ENCODE assay signal across 28 mouse cellular contexts in genomic region chr10:29441297-29441696, GRCm38 (mm10).
A peak's percentile ranks its signal among the peaks of the same experiment; 100 is the strongest.
DNase-seq lines count a peak whose midpoint lies in the region; ATAC-seq and TF ChIP-seq lines count a peak whose summit lies in the region.
"Had no signal": no experiment of that assay in that cellular context is flagged by ENCODE, and none has a peak within 500 bp of the region (broad histone marks: within the 10 kb centered on the region; RNA-seq: fewer than 3 reads in every experiment).

No protein-coding gene starts in this region.

- 48% methylated on average over 5 of the region's 5 CpGs for WGBS in lung, embryonic 14.5 days
- WGBS in lung, postnatal 0 days: 42% methylated on average over 5 of the region's 5 CpGs
- WGBS in intestine, embryonic 16.5 days: 48% methylated on average over 5 of the region's 5 CpGs
- WGBS in stomach, embryonic 15.5 days: 50% methylated on average over 5 of the region's 5 CpGs
- WGBS in hindbrain, postnatal 0 days: 80% methylated on average over 5 of the region's 5 CpGs

- H3K27me3 ChIP-seq in lung, embryonic 14.5 days (ENCODE audit: insufficient read depth, low read length): no peaks in the 10 kb centered on the region
- H3K27me3 ChIP-seq in lung, postnatal 0 days (replicated peaks; ENCODE audit: insufficient read depth, low read length): no peaks in the 10 kb centered on the region
- H3K27me3 ChIP-seq in intestine, embryonic 16.5 days (replicated peaks; ENCODE audit: control insufficient read depth, insufficient read depth, low read length): no peaks in the 10 kb centered on the region
- no peaks in the 10 kb centered on the region for H3K27me3 ChIP-seq in stomach, embryonic 15.5 days (replicated peaks)
- no peaks in the 10 kb centered on the region for H3K27me3 ChIP-seq in hindbrain, postnatal 0 days (ENCODE audit: insufficient read depth, low read length)
- H3K27me3 ChIP-seq: embryonic facial prominence, embryonic 15.5 days; heart, embryonic 12.5 days; heart, embryonic 15.5 days; hindbrain, embryonic 13.5 days had no signal

- no peaks in the 10 kb centered on the region for H3K9me3 ChIP-seq in lung, embryonic 14.5 days (ENCODE audit: low read depth, low read length)
- H3K9me3 ChIP-seq in lung, postnatal 0 days (ENCODE audit: low read length): no peaks in the 10 kb centered on the region
- no peaks in the 10 kb centered on the region for H3K9me3 ChIP-seq in intestine, embryonic 16.5 days (ENCODE audit: control insufficient read depth, low read length)
- no peaks in the 10 kb centered on the region for H3K9me3 ChIP-seq in stomach, embryonic 15.5 days
- H3K9me3 ChIP-seq in hindbrain, postnatal 0 days (ENCODE audit: low read length): no peaks in the 10 kb centered on the region
- H3K9me3 ChIP-seq: embryonic facial prominence, embryonic 15.5 days; heart, embryonic 12.5 days; heart, embryonic 15.5 days; hindbrain, embryonic 10.5 days; hindbrain, embryonic 13.5 days had no signal

- no peak overlapping the region for H3K27ac ChIP-seq in lung, embryonic 14.5 days (ENCODE audit: low read depth)
- H3K27ac ChIP-seq in lung, postnatal 0 days (ENCODE audit: low read length): no peak overlapping the region
- no peak overlapping the region for H3K27ac ChIP-seq in intestine, embryonic 16.5 days (ENCODE audit: low read length)
- H3K27ac ChIP-seq in stomach, embryonic 15.5 days: no peak overlapping the region
- H3K27ac ChIP-seq in hindbrain, postnatal 0 days: no peak overlapping the region
- H3K27ac ChIP-seq: embryonic facial prominence, embryonic 15.5 days; gastrocnemius, adult 2 months; heart, embryonic 15.5 days; hindbrain, embryonic 10.5 days; hindbrain, embryonic 13.5 days had no signal

- no peaks in the 10 kb centered on the region for H3K4me1 ChIP-seq in lung, embryonic 14.5 days (ENCODE audit: insufficient read depth)
- no peaks in the 10 kb centered on the region for H3K4me1 ChIP-seq in lung, postnatal 0 days (ENCODE audit: insufficient read depth, low read depth, low read length)
- no peaks in the 10 kb centered on the region for H3K4me1 ChIP-seq in intestine, embryonic 16.5 days (ENCODE audit: control insufficient read depth, insufficient read depth, low read length)
- no peaks in the 10 kb centered on the region for H3K4me1 ChIP-seq in stomach, embryonic 15.5 days
- no peaks in the 10 kb centered on the region for H3K4me1 ChIP-seq in hindbrain, postnatal 0 days (ENCODE audit: insufficient read depth, low read length)
- H3K4me1 ChIP-seq: embryonic facial prominence, embryonic 15.5 days; heart, embryonic 12.5 days; heart, embryonic 15.5 days; hindbrain, embryonic 10.5 days; hindbrain, embryonic 13.5 days had no signal

- no peak for TF ChIP-seq EP300 in lung, postnatal 0 days (IDR thresholded peaks at IDR 0.05)

- H3K4me2 ChIP-seq in lung, embryonic 14.5 days: no peak overlapping the region
- H3K4me2 ChIP-seq in lung, postnatal 0 days (replicated peaks; ENCODE audit: low read depth, low read length): no peak overlapping the region
- H3K4me2 ChIP-seq in intestine, embryonic 16.5 days (ENCODE audit: low read depth, low read length): no peak overlapping the region
- no peak overlapping the region for H3K4me2 ChIP-seq in stomach, embryonic 15.5 days
- no peak overlapping the region for H3K4me2 ChIP-seq in hindbrain, postnatal 0 days (ENCODE audit: low read depth, low read length)
- H3K4me2 ChIP-seq: embryonic facial prominence, embryonic 15.5 days; heart, embryonic 12.5 days; heart, embryonic 15.5 days; hindbrain, embryonic 13.5 days had no signal

- H3K36me3 ChIP-seq in lung, embryonic 14.5 days (ENCODE audit: insufficient read depth): no peaks in the 10 kb centered on the region
- H3K36me3 ChIP-seq in lung, postnatal 0 days (ENCODE audit: insufficient read depth, low read length): no peaks in the 10 kb centered on the region
- H3K36me3 ChIP-seq in intestine, embryonic 16.5 days (ENCODE audit: control insufficient read depth, insufficient read depth, low read length): no peaks in the 10 kb centered on the region
- H3K36me3 ChIP-seq in stomach, embryonic 15.5 days: no peaks in the 10 kb centered on the region
- H3K36me3 ChIP-seq in hindbrain, postnatal 0 days (ENCODE audit: insufficient read depth, low read length): no peaks in the 10 kb centered on the region
- H3K36me3 ChIP-seq: embryonic facial prominence, embryonic 15.5 days; heart, embryonic 12.5 days; heart, embryonic 15.5 days; hindbrain, embryonic 10.5 days; hindbrain, embryonic 13.5 days had no signal

- no peak overlapping the region for H3K4me3 ChIP-seq in lung, embryonic 14.5 days (ENCODE audit: low read depth, low read length)
- H3K4me3 ChIP-seq in lung, postnatal 0 days (ENCODE audit: low read depth, low read length): no peak overlapping the region
- H3K4me3 ChIP-seq in intestine, embryonic 16.5 days (ENCODE audit: low read length): no peak overlapping the region
- no peak overlapping the region for H3K4me3 ChIP-seq in stomach, embryonic 15.5 days (replicated peaks)
- no peak overlapping the region for H3K4me3 ChIP-seq in hindbrain, postnatal 0 days (ENCODE audit: low read length)
- H3K4me3 ChIP-seq: embryonic facial prominence, embryonic 15.5 days; gastrocnemius, adult 2 months; heart, embryonic 12.5 days; heart, embryonic 15.5 days; hindbrain, embryonic 10.5 days; hindbrain, embryonic 13.5 days had no signal

- DNase-seq in lung, embryonic 14.5 days: peak; percentile 68
- no peak for DNase-seq in lung, postnatal 36 days
- peak; percentile 72 for DNase-seq in lung, postnatal 0 days (ENCODE audit: low spot score)
- no peak for DNase-seq in lung, postnatal 4 days
- no peak for DNase-seq in hindbrain, postnatal 0 days (ENCODE audit: low spot score)
- DNase-seq in cerebellum, postnatal 25 days: no peak
- DNase-seq: adrenal gland, adult 2 months; adrenal gland, postnatal 14 days; cerebellum, adult 11 months; cerebellum, adult 2 months; cerebellum, adult 9-11 months; cerebellum, postnatal 36 days; embryo, embryonic 11 days; forebrain, postnatal 0 days; gastrocnemius, adult 2 months; gastrocnemius, postnatal 14 days; heart, adult 18-20 months; heart, postnatal 10 days; heart, postnatal 36 days had no signal

- no peak overlapping the region for H3K9ac ChIP-seq in lung, embryonic 14.5 days
- H3K9ac ChIP-seq in lung, postnatal 0 days (replicated peaks; ENCODE audit: low read depth): no peak overlapping the region
- H3K9ac ChIP-seq in intestine, embryonic 16.5 days (ENCODE audit: low read depth, low read length): no peak overlapping the region
- H3K9ac ChIP-seq in stomach, embryonic 15.5 days: no peak overlapping the region
- H3K9ac ChIP-seq in hindbrain, postnatal 0 days (replicated peaks; ENCODE audit: low read length): no peak overlapping the region
- H3K9ac ChIP-seq: embryonic facial prominence, embryonic 15.5 days; forebrain, postnatal 0 days; heart, embryonic 12.5 days; heart, embryonic 15.5 days; hindbrain, embryonic 13.5 days had no signal

- ATAC-seq in lung, embryonic 14.5 days (ENCODE audit: insufficient read depth): peak; percentile 76; the same call in 1 of the 2 replicates
- peak; percentile 60 for ATAC-seq in lung, postnatal 0 days
- peak; percentile 59 for ATAC-seq in intestine, embryonic 16.5 days
- peak; percentile 39; the same call in 1 of the 2 replicates for ATAC-seq in stomach, embryonic 15.5 days (ENCODE audit: insufficient read depth, low FRiP score, low read depth)
- ATAC-seq in hindbrain, postnatal 0 days: no peak
- ATAC-seq: CD4-positive, CD25-positive, alpha-beta regulatory T cell, adult 4 months; forebrain, embryonic 14.5 days; forebrain, postnatal 0 days had no signal

- TF ChIP-seq CTCF in lung, embryonic 14.5 days (IDR thresholded peaks at IDR 0.05; ENCODE audit: low read depth): no peak
- no peak for TF ChIP-seq CTCF in lung, postnatal 0 days (IDR thresholded peaks at IDR 0.05)
- no peak for TF ChIP-seq CTCF in hindbrain, postnatal 0 days (IDR thresholded peaks at IDR 0.05; ENCODE audit: low read depth)

Comparison
In these comparisons a context has a peak if more than half of its experiments do, and no peak if none do; other contexts are left out.
1. DNase-seq: peak in lung, embryonic 14.5 days (single experiment) and lung, postnatal 0 days (single experiment); none in lung, postnatal 36 days (single experiment), lung, postnatal 4 days (0 of 2), hindbrain, postnatal 0 days (single experiment) and cerebellum, postnatal 25 days (0 of 2).